Mouse (Mus musculus): ENCODE measurements around the gene Snx4.
"Not testable (repeated sequence)": the region's sequence is repeated elsewhere in the genome, so short reads cannot be mapped to it uniquely, and the experiment has no call there.

Gene Snx4

DNA sequence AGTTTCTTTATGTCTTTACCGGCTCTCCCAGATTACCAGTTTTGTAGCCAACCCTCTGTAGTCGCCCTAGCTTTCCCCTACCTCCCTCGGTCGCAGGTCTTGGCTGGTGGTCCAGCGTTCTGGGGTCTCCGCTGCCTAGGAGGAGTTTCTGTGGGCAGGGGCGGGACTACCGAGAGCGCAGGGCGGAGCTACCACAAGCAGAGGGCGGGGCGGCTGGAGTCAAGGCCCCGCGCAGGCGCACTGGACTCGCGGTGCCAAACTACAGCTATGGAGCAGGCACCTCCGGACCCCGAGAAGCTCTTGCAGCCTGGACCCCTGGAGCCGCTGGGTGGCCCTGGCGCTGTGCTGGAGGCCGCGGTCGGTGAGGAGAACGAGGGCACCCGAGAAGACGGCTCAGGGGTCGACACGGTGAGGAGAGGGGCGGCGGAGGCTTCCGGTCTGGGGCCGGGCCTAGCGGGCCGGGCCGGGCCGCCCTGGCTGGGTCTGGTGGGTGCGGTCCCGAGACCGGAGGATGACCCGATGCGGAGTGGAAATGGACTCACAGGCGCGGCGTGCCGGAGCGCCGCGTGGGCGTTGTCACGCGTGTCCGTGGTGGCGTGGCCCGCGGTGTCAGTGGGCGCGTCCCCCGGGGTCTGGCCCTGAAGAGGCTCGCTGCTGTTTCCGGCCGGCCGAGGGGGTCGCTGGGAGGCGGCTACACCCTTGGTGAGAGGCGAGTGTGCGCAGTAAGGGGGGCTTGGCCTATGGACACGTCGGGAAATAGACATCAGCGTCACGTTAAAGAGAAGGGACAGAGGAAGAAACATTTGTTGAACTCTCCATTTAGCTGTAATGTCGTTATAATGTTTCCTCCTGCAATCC is at the start of gene Snx4:
Snx4 (plus strand) TSS at position 249 of the 858 bp plus-strand sequence.
- peak; percentile 96 for DNase-seq

DNA sequence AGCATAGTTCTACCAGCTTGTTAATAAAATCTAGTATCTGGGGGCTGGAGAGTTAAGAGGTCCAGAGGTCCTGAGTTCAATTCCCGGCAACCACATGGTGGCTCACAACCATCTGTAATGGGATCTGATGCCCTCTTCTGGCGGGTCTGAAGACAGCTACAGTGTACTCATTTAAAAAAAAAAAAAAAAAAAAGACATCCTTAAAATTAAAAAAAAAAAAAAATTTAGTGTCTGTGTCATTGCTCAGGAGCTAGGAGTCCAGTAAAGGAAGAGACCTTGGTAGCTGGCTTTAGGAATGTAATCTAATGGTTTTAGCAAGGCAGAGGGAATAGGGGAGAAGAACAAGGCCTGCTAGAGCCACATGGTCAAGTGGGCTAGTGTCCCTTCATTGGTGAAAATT is 40.4 kb upstream of the Snx4 start:
- DNase-seq = no peak

DNA sequence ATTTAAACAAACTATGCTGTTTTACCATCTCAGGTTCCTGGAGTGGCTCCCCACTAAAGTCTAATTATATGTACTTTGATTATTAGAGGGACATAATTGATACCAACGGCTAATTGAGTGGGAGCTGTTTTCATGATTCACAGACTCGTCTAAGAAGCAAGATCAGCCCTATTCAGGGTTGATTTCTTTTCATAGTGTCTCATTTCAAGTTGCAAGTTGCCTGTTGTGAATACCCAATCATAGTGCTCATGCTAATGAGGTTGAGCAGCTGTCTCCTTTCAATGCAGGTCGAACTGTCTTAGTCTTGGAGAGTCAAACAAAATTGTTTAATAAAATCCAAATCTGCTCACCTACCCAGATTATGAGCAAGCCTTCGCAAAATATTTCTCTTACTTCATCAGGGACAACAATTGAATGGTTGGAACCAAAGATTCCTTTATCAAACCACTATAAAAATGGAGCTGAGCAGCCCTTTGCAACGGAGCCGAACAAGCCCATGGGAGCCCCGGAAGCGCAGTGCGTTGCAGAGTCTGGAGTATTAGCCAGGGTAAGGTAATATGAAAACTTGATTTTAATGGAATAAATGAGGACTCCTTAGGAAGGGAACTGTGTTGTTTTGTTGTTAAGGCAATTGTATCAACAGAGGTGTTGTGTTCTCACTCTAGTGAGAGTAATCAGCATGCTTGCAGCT is 34.8 kb upstream of the Snx4 start:
- no peak for DNase-seq

DNA sequence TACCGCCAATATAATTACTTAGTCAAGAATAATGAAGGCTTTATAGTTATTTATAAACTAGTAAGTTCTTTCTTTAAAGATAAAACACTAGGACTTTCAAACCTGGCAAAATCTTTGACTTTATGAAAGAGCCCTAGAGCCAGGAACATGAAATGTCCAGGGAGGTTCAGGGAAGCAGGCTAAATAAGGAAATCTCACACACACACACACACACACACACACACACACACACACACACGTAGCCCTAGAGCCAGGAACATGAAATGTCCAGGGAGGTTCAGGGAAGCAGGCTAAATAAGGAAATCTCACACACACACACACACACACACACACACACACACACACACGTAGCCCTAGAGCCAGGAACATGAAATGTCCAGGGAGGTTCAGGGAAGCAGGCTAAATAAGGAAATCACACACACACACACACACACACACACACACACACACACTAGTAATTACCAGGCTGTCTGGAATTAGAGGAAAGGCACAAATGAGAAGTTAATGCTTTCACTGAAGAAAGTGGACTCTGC is 33.6 kb upstream of the Snx4 start:
- not testable (repeated sequence) for DNase-seq

DNA sequence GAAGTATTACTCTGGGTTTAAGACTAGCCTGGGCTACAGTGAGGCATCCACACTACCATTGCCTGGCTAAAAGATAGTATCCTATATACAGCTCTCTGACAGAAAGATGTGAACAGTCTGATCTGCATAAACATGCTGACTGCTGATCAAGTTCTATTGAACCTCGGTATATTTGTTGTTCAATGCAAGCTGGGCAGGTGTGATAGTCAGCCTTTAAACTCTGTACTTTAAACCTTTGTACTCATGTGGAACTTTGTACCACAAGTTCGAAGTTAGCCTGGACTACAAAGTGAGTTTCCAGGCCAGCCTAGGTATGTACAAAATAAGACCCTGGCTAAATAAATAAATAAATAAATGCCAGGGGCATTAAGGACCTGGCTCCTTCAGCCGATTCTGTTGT is 28.8 kb upstream of the Snx4 start:
- DNase-seq = no peak

DNA sequence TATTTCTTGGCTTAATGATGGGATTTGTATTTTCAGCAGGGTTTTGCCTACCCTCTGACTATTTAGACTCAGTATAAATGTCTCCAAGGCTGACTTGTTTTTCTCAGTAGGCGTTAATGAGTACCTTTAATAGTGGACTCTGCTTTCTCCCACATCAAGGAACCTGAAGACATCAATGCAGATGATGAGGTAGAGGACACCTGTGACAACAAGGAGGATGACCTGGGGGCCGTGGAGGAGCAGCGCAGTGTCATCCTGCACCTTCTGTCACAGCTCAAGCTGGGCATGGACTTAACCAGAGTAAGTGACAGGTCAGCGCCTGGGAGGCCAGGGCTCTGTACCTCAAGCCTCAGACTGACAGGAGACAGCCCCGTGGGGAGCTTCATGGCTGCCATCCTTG is 26.9 kb upstream of the Snx4 start:
- DNase-seq = no peak

DNA sequence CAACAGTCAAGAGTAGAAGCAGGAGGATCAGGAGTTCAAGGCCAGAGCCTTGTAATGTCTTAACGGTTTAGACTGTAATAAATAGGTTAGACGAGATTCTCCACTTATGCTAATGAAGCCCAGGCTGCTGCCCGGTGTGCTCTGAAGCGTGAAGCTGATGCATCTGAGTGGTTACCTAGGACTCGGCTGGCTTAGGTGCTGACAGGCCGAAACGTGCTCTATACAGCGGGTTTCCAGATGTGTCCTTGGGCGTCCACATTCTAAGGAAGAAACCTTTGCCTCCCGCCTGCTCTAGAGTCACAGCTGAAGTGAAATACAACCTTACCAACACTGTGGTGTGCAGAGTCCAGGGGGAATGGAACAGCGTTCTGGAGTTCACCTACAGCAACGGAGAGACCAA is 17.1 kb upstream of the Snx4 start:
- no peak for DNase-seq

DNA sequence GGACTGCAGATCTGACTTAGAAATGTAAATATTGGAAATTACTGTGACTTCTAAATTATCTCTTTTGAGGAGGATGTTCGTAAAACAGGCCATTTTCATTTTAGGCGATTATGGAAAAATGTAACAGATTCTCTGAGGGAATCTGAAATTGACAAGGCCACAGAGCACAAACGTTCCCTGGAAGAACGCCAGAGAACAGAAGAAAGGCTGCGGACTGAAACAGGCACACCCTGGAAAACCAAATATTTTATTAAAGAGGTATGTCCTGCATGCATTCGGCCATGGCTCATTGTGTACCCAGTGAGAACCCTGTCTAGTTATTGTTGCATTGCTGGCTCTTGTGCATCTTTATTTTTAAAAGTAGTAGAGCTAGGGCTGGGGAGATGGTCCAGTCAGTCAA is 15.1 kb upstream of the Snx4 start:
- no peak for DNase-seq

DNA sequence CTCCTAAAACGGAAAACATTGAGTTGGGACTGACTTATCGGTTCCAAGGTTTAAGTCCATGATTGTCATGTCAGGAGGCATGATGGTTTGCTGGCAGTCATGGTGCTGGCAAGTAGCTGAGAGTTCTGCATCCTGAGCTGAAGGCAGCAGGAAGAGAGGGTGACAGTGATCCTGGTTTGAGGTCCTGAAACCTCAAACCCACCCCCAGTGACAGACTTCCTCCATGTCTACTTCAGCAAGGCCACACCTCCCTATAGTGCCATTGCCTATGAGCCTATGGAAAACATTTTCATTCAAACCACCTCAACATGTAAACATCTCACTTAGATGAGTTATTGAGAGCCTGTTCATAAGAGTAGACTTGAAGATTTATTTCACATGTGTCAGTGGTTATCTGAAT is 11.9 kb upstream of the Snx4 start:
- no peak for DNase-seq

DNA sequence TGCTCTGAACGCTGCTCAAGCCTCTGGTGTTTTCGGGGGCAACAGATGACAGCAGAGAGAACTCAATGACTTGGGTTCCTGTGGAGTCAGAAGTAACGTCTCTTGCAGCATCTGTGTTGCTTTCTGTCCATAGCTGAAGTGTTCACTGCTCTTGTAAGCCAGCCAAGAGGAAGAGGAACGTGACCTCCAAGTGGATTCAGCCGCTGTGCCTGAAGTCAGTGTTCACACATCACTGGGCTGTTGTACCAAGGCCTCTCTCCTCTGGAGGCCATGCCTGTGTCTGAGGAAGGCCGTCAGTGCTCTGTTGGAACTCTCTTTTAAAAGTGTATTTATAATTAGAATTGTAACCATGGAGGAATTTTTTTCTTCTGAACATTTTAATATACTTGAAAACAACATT is 9.2 kb upstream of the Snx4 start:
- no peak for DNase-seq

DNA sequence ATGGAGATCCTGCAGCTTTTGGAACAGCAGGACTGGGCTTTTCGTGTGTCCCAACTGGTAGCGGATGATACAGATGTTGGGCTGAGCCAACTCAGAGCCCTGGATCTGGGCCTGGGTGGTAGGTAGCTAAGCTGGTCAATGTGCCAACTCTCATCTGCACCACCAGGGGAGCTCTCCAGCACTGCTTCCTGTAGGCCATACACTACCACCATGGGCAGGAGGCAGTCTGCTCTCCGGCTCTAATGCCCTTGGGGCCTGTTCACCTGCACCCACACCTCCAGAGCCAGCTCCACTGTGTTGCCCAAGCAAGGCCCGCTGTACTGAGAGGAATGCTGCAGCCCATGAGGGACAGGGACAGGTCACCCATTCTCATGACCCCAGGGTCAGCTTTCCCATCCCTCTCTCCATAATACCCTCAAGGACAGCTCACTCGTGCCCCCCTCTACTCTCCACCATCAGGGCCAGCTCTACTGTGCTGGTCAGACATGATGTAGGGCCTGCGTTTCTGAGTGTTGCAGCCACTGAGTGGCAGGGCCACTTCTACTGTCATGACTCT is 7.0 kb upstream of the Snx4 start:
- DNase-seq = peak; percentile 34

DNA sequence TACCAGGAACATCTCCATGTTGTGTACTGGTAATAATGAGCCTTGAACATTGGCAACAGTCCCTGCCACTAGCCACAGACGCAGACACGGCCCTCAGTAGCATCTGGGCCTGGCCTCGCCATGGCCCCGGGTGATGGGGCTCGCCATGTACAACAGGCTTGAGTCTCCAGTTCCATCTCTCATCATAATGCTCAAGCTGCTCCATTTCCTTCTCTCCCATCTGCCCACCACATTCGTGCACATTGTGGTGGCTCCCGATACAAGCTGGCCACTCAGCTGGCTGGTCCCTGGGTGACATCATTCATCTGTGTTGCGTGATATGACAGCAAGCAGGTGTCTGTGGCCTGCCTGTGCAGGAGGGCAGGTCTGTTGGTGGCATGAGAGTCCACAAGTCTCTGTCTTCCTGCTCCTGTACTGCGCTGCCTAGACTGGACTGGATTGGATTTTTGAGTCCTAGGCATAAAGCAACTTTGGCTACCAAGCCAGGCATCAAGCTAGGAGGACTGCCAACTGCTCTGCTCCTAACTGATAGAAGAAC is 6.2 kb upstream of the Snx4 start:
- DNase-seq = no peak

DNA sequence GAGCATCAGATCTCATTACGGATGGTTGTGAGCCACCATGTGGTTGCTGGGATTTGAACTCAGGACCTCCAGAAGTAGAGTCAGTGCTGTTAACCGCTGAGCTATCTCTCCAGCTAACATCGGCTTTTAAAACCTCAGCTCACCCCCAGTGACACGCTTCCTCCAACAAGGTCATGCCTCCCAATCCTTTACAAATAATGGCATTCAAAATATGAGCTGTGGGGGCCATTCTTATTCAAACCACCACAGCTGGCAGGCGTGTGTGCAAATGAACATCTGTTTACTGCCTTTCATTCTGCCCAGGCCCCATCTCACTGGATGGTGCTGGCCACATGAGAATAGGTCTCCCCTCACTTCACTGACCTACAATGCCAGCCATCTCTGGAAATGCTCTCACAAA is 4.7 kb upstream of the Snx4 start:
- DNase-seq = no peak

DNA sequence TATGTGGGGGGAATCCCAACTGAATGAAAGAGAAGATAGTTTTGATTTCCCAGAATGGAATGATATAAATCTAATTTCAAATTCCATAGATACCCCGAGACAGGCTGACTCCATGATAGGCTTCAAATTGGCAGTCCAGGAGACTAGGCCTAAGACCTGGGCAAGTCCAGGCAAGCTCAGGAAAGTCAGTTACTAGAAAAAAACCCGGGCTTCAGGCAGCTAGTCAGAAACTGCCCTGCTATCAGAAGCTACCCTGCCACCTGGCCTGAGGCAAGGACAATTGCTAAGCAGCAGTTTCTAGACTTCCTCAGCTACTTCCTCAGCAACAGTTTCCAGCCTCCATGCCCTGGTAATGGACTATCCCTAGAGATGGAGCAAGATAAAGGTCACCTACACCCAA is 4.2 kb upstream of the Snx4 start:
- no peak for DNase-seq

DNA sequence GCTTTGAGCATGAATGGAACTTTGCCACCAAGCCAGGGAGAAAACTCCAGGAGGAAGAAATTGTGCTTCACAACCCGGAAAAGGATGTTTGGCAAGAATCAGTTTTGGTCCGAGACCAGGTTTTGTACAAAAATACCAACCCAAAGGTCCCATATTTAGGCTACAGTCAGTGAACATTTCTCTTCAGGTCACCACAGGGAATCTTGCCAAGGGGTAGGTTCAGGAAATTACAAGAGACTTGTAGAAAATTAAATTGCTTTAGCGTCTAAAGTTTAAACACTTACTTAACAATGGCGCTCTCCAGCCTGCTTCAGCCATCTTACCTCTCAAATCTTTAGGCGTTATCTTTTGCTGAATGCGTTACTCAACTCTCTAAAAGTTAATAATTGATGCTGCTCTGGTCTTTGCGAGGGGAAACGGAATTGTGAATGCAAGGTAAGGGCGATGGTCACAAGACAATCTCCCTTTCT is 556 bp upstream of the Snx4 start:
- no peak for DNase-seq

DNA sequence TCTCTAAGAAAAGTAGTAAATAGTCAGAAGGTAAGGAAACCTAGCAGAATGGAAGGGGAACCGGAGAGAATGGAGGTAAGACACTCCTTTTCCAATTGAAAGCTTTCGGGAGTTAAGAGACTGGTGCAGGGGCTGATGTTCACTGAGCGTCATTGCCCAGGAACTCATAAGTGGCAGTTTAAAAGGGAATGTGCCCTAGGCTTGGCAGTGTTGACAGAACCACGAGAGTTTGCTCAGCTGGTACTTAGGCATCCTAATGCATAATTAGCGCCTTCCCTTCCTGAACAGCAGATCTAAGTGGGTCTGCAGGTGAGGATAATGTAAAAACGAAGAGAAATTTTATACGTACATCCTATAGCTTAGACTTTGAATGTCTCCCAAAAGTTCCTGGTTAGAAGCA is 4.4 kb downstream of the Snx4 start:
- DNase-seq = no peak

DNA sequence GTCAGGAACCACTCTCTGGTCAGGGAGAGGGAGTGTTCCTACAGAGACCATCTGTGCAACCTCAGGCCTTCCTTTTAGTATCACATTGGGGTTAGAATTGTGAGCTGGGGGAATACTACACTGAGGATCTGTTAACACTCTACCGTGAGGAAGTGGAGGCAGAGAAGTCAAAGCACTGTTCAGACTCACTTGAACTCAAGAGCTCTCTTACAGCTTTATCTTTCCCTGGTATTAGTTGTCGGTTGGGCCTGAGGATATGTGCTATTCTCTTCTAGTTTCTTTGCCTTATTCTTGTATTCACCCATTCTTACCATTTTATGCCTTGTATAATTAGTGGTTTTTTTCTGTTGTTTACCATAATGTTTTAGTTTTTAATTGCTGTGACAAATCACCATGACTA is 7.3 kb downstream of the Snx4 start:
- no peak for DNase-seq

DNA sequence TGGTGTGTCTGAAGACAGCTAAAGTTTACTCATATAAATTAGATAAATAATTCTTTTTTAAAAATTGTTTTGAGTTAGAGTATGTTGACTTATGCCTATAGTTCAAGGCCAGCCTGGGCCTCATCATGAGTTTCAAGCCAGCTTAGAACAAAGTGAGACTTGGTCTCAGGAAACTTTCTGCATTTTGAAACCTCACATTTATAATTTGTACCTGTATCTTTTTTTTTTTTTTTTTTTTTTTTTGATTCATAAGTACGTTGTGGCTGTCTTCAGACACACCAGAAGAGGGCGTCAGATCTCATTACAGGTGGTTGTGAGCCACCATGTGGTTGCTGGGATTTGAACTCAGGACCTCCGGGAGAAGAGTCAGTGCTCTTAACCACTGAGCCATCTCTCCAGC is 8.6 kb downstream of the Snx4 start:
- no peak for DNase-seq

DNA sequence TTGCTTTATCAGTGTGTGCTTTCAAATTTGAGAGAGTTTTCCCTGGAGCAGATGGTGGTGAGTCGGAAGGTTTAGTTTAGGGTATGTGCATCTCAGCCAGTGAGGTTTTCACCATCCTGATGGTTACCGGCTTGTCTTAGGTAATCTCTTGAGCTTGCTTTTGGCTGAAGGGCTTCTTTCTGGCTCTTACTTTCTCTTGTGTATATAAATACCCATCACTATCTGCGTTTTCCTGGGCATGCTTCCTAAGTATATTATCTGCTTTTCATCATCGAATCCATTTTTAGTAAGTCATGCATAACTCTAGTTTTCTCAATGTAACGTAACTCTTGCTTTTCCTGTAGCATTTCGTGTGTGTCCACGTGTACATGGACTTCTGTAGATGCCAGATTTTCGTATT is 9.6 kb downstream of the Snx4 start:
- no peak for DNase-seq

DNA sequence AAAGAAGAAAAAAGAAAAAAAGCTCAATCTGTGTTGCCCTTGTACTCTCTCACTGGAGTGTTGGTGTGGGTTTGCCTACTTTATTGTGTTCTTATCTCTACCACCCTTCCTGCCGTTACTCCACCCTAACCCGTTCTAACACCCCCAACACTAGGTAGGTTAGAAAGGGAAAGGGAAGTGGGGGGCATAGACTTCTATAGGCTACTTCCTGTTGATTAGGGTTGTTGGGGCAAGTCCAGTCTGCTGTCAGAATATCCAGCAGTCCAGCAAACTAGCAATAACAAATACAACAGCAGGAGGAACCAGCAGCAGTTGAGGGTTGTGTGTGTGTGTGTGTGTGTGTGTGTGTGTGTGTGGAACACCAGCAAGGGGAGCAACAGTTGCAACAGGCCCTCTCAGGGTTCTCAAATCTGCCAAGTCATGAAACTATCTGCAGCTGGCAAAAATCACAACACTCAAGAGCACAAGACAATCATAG is 10.4 kb downstream of the Snx4 start:
- no peak for DNase-seq

DNA sequence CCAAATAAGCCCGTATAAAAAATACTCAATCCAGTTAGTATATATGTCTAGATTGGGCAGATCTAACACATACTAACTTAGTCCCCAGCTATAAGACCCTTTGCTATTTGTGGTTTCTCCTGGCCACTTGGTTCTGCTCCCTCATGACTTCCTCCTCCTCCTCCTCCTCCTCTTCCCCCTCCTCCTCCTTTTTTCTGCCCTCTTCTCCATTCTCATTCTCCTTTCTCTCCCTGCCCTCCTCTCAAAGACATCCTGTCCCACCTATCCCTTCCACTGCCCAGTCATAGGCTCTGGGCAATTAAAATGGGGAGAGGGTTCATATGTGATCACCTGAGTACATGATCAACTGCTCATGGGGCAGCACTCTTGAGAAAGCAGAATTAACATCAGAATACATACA is 10.9 kb downstream of the Snx4 start:
- DNase-seq = no peak

DNA sequence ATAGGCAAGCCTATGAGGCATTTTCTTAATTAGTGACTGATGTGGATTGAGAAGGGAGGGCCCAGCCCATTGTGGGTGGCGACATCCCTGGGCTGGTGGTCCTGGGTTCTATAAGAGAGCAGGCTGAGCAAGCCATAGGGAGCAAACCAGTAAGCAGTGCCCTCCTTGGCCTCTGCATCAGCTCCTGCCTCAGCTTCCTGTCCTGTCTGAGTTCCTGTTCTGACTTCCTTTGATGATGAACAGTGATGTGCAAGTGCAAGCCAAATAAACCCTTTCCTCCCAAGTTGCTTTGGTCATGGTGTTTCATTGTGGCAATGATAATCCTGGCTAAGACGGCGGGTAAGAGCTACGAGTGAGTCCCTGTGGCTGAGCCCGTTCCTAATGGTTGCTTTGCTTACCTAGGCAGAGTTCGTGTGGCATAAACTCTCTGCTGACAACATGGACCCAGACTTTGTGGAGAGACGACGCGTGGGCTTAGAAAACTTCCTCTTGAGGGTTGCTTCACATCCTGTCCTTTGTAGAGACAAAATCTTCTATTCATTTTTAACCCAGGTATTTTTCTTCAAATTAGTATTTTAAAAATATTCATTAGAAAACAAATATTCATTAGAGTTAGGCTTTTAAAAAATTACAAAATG is 16.5 kb downstream of the Snx4 start:
- no peak for DNase-seq

DNA sequence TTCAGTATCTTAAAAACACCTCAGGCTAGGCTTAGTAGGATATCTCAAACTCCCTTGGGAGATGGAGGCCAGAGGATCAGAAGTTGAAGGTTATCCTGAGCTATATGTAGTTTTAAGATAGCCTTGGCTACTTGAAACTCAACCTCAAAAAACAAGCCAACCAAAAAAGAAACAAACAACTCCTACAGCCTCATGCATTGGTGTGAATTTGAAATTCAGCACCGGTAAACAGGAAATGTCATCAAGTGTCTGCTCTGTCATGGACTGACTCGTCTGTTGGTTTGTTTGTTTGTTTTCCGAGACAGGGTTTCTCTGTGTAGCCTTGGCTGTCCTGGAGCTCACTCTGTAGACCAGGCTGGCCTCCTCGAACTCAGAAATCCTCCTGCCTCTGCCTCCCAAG is 20.6 kb downstream of the Snx4 start:
- no peak for DNase-seq
